Comparison of ENCODE assay signal across 14 mouse cellular contexts in genomic region chr6:86638434-86638833, GRCm38 (mm10). TPM values are rescaled to one million over a fixed set of nuclear protein-coding genes. Genes with fewer than 3 reads are reported as not detected.
DNase-seq lines count a peak whose midpoint lies in the region; ATAC-seq and TF ChIP-seq lines count a peak whose summit lies in the region.
"Had no signal": no experiment of that assay in that cellular context is flagged by ENCODE, and none has a peak within 500 bp of the region (broad histone marks: within the 10 kb centered on the region; RNA-seq: fewer than 3 reads in every experiment).

No protein-coding gene starts in this region.

- dilution Hi-C loops in CH12.LX (cut with MboI; ENCODE audit: extremely low pct_ligation_motif_present, extremely low pct_unique_long_range_greater_than_20kb, low sequenced_read_pairs), result no loop called here

- 36% methylated on average over 2 of the region's 2 CpGs for WGBS in kidney, adult 2 months
- WGBS in kidney, embryonic 16.5 days, result 10% methylated on average over 2 of the region's 2 CpGs

- TF ChIP-seq POLR2A in kidney, adult 2 months (IDR thresholded peaks at IDR 0.05; ENCODE audit: low read depth, low read length), result no peak
- no peak for TF ChIP-seq POLR2A in CH12.LX (IDR thresholded peaks at IDR 0.05; ENCODE audit: low read depth, low read length)

- H3K4me3 ChIP-seq in kidney, adult 2 months (ENCODE audit: insufficient read depth, low read depth, low read length), result no peak overlapping the region
- no peak overlapping the region for H3K4me3 ChIP-seq in kidney, embryonic 16.5 days (ENCODE audit: low read length)
- no peak overlapping the region for H3K4me3 ChIP-seq in CH12.LX (replicated peaks in 1 of 3; ENCODE audit: low read depth in 2 of 3, low read length in 2 of 3, poor library complexity in 1 of 3)
- H3K4me3 ChIP-seq: limb, embryonic 12.5 days; neural tube, embryonic 12.5 days had no signal

- 0 out of 2 replicates have a peak, but pooled peaks cover 4% of the 10 kb centered on the region for H3K4me1 ChIP-seq in kidney, adult 2 months (ENCODE audit: control insufficient read depth, insufficient read depth, low read length)
- no peaks in the 10 kb centered on the region for H3K4me1 ChIP-seq in kidney, embryonic 16.5 days (ENCODE audit: insufficient read depth, low read length)
- peaks cover 9 to 18% of the 10 kb centered on the region in 2 experiments for H3K4me1 ChIP-seq in CH12.LX (ENCODE audit: control insufficient read depth in 1 of 2, insufficient read depth in 2 of 2)
- H3K4me1 ChIP-seq: neural tube, embryonic 12.5 days had no signal

- no peaks in the 10 kb centered on the region for H3K9me3 ChIP-seq in kidney, embryonic 16.5 days (ENCODE audit: low read length)
- no peaks in the 10 kb centered on the region for H3K9me3 ChIP-seq in CH12.LX (replicated peaks; ENCODE audit: low read length)
- H3K9me3 ChIP-seq: limb, embryonic 12.5 days; neural tube, embryonic 12.5 days had no signal

- H3K9ac ChIP-seq in kidney, embryonic 16.5 days (replicated peaks; ENCODE audit: low read length), result no peak overlapping the region
- H3K9ac ChIP-seq in CH12.LX (ENCODE audit: insufficient read depth, low read depth), result no peak overlapping the region
- H3K9ac ChIP-seq: limb, embryonic 12.5 days; neural tube, embryonic 12.5 days had no signal

- peak; percentile 20 to 41 for DNase-seq in cerebellum, postnatal 10 days
- no peak for DNase-seq in cerebellum, postnatal 4 days (ENCODE audit: low spot score in 2 of 2)
- DNase-seq in kidney, adult 2 months, result no peak
- no peak for DNase-seq in CH12.LX (ENCODE audit: extremely low read depth)
- DNase-seq in induced T-regulatory cell, adult 2 months (ENCODE audit: low read depth), result peak; percentile 35
- DNase-seq in spleen, postnatal 10 days (ENCODE audit: low spot score in 2 of 2), result no peak
- no peak for DNase-seq in left cerebral cortex, adult 11 months (ENCODE audit: low spot score)
- DNase-seq: B cell, adult 2 months; cerebellum, adult 9-10 months; kidney, adult 11 months had no signal

- ATAC-seq in kidney, embryonic 16.5 days (ENCODE audit: low FRiP score, low TSS enrichment), result no peak

- no peak overlapping the region for H3K4me2 ChIP-seq in kidney, embryonic 16.5 days (replicated peaks; ENCODE audit: low read depth, low read length)
- no peak overlapping the region for H3K4me2 ChIP-seq in CH12.LX (ENCODE audit: insufficient read depth, low read depth, poor library complexity, severe bottlenecking)
- H3K4me2 ChIP-seq: limb, embryonic 12.5 days; neural tube, embryonic 12.5 days had no signal

- TF ChIP-seq CTCF in kidney, adult 2 months (conservative IDR thresholded peaks at IDR 0.05; ENCODE audit: insufficient read depth, insufficient read length, low read depth, low read length), result peak; percentile 27; the same call in 1 of the 2 replicates
- peak in 1 of 2 experiments; percentile 41; a peak in 2 of 4 replicates for TF ChIP-seq CTCF in CH12.LX (conservative IDR thresholded peaks at IDR 0.05 in 1 of 2, IDR thresholded peaks at IDR 0.05 in 1 of 2; ENCODE audit: low read depth in 2 of 2, low read length in 2 of 2)

- H3K27ac ChIP-seq in kidney, adult 2 months (ENCODE audit: insufficient read depth, low read depth, low read length), result no peak overlapping the region
- H3K27ac ChIP-seq in kidney, embryonic 16.5 days (ENCODE audit: low read length), result no peak overlapping the region
- no peak overlapping the region for H3K27ac ChIP-seq in CH12.LX (ENCODE audit: insufficient read depth, low read depth)
- H3K27ac ChIP-seq: neural tube, embryonic 12.5 days had no signal

- in situ Hi-C loops in CH12.LX (cut with MboI; ENCODE audit: low pct_ligation_motif_present, low pct_unique_long_range_greater_than_20kb, low sequenced_read_pairs), result no loop called here

- TF ChIP-seq RAD21 in CH12.LX (IDR thresholded peaks at IDR 0.05; ENCODE audit: low read depth, low read length), result peak; percentile 40

- H3K27me3 ChIP-seq in kidney, adult 2 months (replicated peaks; ENCODE audit: control insufficient read depth, insufficient read depth, low read length), result no peaks in the 10 kb centered on the region
- H3K27me3 ChIP-seq in kidney, embryonic 16.5 days (ENCODE audit: insufficient read depth, low read length), result no peaks in the 10 kb centered on the region
- H3K27me3 ChIP-seq in CH12.LX (replicated peaks), result no peaks in the 10 kb centered on the region
- H3K27me3 ChIP-seq: neural tube, embryonic 12.5 days had no signal

- H3K36me3 ChIP-seq in kidney, adult 2 months (ENCODE audit: control insufficient read depth, insufficient read depth, low read length), result no peaks in the 10 kb centered on the region
- no peaks in the 10 kb centered on the region for H3K36me3 ChIP-seq in kidney, embryonic 16.5 days (ENCODE audit: insufficient read depth, low read length)
- no peaks in the 10 kb centered on the region for H3K36me3 ChIP-seq in CH12.LX (replicated peaks in 1 of 2; ENCODE audit: control insufficient read depth in 1 of 2, insufficient read depth in 1 of 2, low read length in 1 of 2)
- H3K36me3 ChIP-seq: limb, embryonic 12.5 days; neural tube, embryonic 12.5 days had no signal

- TF ChIP-seq EP300 in CH12.LX (IDR thresholded peaks at IDR 0.05; ENCODE audit: low read length), result no peak

- no peaks in the 10 kb centered on the region for H3K79me2 ChIP-seq in CH12.LX (replicated peaks; ENCODE audit: control insufficient read depth, extremely low read depth, insufficient read depth, poor library complexity, severe bottlenecking)

TF ChIP-seq in CH12.LX, 34 proteins besides CTCF, POLR2A, EP300 and RAD21:
- TF ChIP-seq ZC3H11A (IDR thresholded peaks at IDR 0.05; ENCODE audit: low read depth, low read length) (no peak), JUND (conservative IDR thresholded peaks at IDR 0.05; ENCODE audit: low read depth, low read length) (no peak), MAZ (IDR thresholded peaks at IDR 0.05; ENCODE audit: low read depth, low read length) (no peak), SMC3 (IDR thresholded peaks at IDR 0.05; ENCODE audit: low read depth, low read length) (peak; percentile 33)

RNA-seq across cellular contexts. Expression of gene Asprv1, which starts 10.5 kb away (rescaled TPM):
- 0.10 and 0.33 TPM in 2 replicates for polyA plus RNA-seq in kidney, adult 2 months (2012; rRNA removed)
- 0.89 and 0.99 TPM in 2 replicates for polyA plus RNA-seq in kidney, embryonic 16.5 days (2015; fragmentation: Nextera tagmentation; extraction: Ambion mirVana)
- total RNA-seq in CH12.LX (2012; rRNA removed) (0.13 TPM in 1 of 2 replicates, not detected in the other), CH12.LX (2014; rRNA removed) (0.24 TPM in 1 of 2 replicates, not detected in the other)
- polyA plus RNA-seq in CH12.LX (2012; ENCODE audit: insufficient read length, low read depth), result 0.16 TPM in 1 of 2 replicates, not detected in the other
- total RNA-seq: gastrocnemius, adult 8-10 months had no signal

RNA-seq across cellular contexts. Expression of gene Mxd1, which starts 30.5 kb away (rescaled TPM):
- polyA plus RNA-seq in kidney, adult 2 months (2012; rRNA removed), result 8.7 and 9.9 TPM in 2 replicates
- 11.8 and 11.9 TPM in 2 replicates for polyA plus RNA-seq in kidney, embryonic 16.5 days (2015; fragmentation: Nextera tagmentation; extraction: Ambion mirVana)
- total RNA-seq in CH12.LX (2012; rRNA removed) (0.88 and 1.6 TPM in 2 replicates), CH12.LX (2014; rRNA removed) (0.45 and 0.50 TPM in 2 replicates)
- 0.90 and 0.97 TPM in 2 replicates for polyA plus RNA-seq in CH12.LX (2012; ENCODE audit: insufficient read length, low read depth)

RNA-seq across cellular contexts. Expression of gene Snrnp27, which starts 45.9 kb away (rescaled TPM):
- polyA plus RNA-seq in kidney, adult 2 months (2012; rRNA removed), result 14.6 and 21.0 TPM in 2 replicates
- polyA plus RNA-seq in kidney, embryonic 16.5 days (2015; fragmentation: Nextera tagmentation; extraction: Ambion mirVana), result 95.5 and 102 TPM in 2 replicates
- total RNA-seq in CH12.LX (2012; rRNA removed) (63.1 and 65.0 TPM in 2 replicates), CH12.LX (2014; rRNA removed) (72.7 and 74.2 TPM in 2 replicates)
- polyA plus RNA-seq in CH12.LX (2012; ENCODE audit: insufficient read length, low read depth), result 97.9 and 132 TPM in 2 replicates

Comparison
In these comparisons a context has a peak if more than half of its experiments do, and no peak if none do; other contexts are left out.
1. DNase-seq: peak in cerebellum, postnatal 10 days (2 of 2) and induced T-regulatory cell, adult 2 months (single experiment); none in cerebellum, postnatal 4 days (0 of 2), kidney, adult 2 months (single experiment), CH12.LX (single experiment), spleen, postnatal 10 days (0 of 2) and left cerebral cortex, adult 11 months (single experiment).